Mouse (Mus musculus): ENCODE results near the gene Dpm2.
A peak's percentile ranks its signal among the peaks of the same experiment; 100 is the strongest.

Gene Dpm2

GRCm38 (mm10) chr2:32547380-32547779, 23.3 kb upstream of the Dpm2 start:
- DNase-seq (ENCODE audit: low spot score): no peak

DNA sequence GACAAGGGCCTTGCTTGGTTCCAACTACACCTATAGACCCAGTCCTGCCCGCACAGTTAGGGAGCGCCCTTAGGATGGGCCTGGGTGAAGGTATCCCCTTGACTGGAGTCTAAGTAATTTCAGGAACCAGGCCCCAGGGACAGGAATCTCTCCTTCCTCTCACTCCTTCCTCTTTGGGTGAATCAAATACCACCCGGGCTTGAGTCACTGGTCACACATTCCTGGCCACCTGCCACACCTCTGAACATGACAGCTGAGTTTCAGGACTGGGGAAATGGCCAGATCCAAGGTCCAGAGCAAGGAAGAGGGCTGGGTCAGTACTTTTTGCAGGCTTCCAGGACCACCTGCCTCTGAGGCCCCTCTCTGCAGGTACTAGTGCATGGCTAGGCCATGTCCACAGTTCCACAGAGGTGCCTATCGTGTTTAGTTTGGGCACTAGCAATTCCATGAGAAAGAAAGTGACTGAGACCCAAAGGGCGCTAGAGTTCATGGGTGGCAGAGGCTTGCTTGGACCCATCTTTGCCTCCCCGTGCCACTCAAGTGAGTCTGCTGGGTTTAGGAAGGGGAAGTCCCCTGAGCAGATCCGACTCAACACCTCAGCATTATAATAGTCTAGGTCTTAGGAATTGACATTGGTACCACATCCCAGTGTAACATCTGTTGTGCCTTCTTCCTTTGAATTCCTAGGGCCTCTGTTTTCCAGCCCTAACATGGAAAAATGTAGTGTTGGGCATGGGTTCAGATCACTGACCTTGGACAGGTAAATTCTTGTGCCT, 22.5 kb upstream of the Dpm2 start:
- no peak for DNase-seq (ENCODE audit: low spot score)

DNA sequence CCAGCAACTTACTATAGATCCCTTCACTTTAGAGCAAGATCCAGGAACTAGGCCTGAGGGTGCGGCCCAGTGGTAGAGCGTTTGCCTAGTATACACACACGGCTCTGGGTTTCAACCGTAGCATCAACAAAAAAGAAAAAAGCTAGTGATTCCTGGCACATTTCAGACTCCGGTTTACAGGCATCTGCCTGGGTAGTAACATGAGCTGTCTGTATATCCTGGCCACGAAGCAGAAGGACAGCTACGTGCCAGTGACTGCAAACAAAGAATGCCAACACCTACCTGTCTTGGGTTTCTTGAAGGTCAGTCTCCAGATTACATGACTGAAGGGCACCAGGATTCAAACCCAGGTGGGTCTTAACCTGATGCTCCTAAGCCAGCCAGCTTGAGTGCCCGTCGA, 21.5 kb upstream of the Dpm2 start:
- DNase-seq (ENCODE audit: low spot score): no peak

GRCm38 (mm10) chr2:32549764-32550163, 20.9 kb upstream of the Dpm2 start:
- no peak for DNase-seq (ENCODE audit: low spot score)

GRCm38 (mm10) chr2:32551236-32551635, 19.4 kb upstream of the Dpm2 start:
- no peak for DNase-seq (ENCODE audit: low spot score)

DNA sequence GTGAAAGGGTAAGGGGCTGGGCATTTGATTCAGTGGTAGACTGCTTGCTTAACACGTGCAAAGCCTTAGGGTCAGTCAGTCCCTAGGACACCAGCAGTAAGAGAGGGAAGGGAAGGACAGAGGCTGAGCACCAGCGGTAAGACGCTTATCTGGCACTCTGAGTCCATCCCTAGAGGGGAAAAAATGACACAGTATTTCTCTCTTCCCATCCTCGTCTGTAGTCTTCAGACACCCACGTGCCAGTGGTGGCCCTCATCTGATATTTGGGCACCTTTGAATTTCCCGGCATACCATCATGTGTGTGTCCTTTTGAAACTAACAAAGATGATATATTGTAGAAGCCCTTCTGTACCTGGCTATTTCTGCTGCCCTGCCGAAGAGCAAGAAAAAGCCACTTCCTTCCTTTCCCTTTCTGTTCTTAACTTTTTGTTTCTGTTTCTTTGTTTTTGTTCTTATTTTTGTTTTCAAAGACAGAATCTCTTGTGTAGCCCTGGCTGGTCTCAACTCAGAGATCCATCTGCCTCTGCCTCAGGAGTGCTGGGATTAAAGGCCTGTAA, 17.0 kb upstream of the Dpm2 start:
- no peak for DNase-seq (ENCODE audit: low spot score)

GRCm38 (mm10) chr2:32555484-32555883, 15.2 kb upstream of the Dpm2 start:
- no peak for DNase-seq (ENCODE audit: low spot score)

GRCm38 (mm10) chr2:32556019-32556418, 14.6 kb upstream of the Dpm2 start:
- DNase-seq (ENCODE audit: low spot score): no peak

GRCm38 (mm10) chr2:32559570-32559969, 11.1 kb upstream of the Dpm2 start:
- DNase-seq (ENCODE audit: low spot score): peak; percentile 66

DNA sequence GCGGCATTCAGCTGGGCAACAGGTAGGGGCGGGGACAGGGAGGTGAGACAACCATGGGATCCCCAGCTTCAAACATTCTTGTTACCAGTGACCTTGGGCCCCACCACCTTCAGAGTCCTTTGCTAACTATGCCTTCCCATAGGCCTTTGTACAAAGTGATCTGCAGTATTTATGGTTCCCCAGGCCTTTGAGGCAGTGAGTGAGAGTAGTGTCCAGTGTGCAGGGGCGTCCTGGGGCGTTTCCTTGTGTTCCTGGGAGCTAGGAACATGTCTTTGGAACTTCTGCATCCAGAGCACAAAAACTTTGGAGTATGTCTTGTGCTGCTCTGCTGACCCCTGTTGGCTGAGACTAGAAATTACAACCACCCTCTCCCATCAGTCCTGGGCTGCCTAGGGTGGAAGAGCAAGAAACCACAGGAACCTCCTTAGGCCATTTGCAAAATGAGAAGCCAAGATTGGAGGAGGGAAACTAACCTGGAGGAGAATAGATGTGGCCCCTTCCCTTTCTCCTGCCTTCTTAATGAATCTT, 4.1 kb upstream of the Dpm2 start:
- peak; percentile 61 for DNase-seq (ENCODE audit: low spot score)

- no peak for DNase-seq (ENCODE audit: low spot score)
These were observed 2.5 kb upstream of the Dpm2 start for GRCm38 (mm10) chr2:32568149-32568548.

GRCm38 (mm10) chr2:32568941-32569340, 1.7 kb upstream of the Dpm2 start:
- no peak for DNase-seq (ENCODE audit: low spot score)

DNA sequence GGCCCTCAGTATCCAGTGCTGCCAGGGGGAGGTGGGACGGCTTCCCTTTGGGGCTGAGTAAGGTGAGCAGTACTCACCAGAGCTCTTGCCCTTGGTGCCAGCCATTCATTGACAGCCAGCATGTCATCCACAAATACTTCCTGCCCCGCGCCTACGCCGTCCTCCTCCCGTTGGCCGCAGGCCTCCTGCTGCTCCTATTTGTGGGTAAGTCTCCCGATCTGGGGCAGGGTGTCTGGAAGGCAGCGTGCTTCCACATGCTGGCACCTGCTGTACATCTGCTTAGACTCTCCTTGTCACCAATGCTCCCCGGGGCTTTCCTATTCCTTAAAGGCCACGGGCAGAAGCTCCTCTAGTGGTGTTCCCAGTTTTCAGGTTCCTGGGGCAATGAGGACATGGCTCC, 1.5 kb downstream of the Dpm2 start:
- no peak for DNase-seq (ENCODE audit: low spot score)

DNA sequence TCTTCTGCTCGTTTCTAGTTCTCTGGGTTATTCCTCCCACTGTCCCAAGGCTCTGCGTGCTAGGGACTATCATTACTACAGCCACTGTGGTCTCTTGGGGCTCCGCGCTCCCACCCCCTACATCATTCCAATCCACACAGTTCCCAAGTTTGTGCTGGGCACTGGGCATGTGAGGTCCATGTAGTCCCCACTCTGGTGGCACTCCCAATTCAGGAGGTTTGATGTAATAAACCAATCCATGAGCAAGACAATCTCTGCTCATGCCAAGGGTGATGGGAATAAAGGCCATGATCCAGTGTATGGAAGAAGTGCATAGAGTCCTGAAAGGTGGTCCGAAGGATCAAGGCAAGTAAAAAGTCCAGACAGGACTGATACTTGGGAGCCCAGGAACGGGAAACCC, 3.8 kb downstream of the Dpm2 start, which contains the start of gene Pip5kl1:
Pip5kl1 (plus strand) TSS at position 301 of the 400 bp plus-strand sequence.
- DNase-seq (ENCODE audit: low spot score): no peak

- peak; percentile 70 for DNase-seq (ENCODE audit: low spot score)
These were observed 4.4 kb downstream of the Dpm2 start for GRCm38 (mm10) chr2:32574901-32575585.

GRCm38 (mm10) chr2:32575586-32576160, 5.0 kb downstream of the Dpm2 start, which contains the start of gene 9430097D07Rik:
9430097D07Rik (minus strand) TSS chr2:32575684.
- DNase-seq (ENCODE audit: low spot score): peak; percentile 61

DNA sequence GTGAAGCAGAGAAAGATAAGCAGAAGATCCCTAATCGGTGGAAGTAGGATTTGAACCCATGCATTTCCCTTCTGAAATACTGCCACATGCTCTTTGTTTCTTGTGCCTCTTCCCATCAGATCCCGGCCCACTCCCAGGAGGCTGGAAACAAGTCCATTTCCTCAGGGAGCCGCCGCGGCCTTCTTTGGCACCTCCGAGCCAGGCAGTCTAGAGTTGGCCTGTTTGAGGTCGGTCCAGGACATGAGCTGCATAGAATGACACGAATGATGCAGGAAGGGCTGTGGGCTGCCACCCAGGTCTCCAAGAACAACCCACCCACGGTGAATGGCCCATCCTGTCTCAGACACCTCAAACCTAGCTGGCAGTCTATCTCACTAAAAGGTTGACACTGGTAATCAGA, 5.9 kb downstream of the Dpm2 start:
- no peak for DNase-seq (ENCODE audit: low spot score)

DNA sequence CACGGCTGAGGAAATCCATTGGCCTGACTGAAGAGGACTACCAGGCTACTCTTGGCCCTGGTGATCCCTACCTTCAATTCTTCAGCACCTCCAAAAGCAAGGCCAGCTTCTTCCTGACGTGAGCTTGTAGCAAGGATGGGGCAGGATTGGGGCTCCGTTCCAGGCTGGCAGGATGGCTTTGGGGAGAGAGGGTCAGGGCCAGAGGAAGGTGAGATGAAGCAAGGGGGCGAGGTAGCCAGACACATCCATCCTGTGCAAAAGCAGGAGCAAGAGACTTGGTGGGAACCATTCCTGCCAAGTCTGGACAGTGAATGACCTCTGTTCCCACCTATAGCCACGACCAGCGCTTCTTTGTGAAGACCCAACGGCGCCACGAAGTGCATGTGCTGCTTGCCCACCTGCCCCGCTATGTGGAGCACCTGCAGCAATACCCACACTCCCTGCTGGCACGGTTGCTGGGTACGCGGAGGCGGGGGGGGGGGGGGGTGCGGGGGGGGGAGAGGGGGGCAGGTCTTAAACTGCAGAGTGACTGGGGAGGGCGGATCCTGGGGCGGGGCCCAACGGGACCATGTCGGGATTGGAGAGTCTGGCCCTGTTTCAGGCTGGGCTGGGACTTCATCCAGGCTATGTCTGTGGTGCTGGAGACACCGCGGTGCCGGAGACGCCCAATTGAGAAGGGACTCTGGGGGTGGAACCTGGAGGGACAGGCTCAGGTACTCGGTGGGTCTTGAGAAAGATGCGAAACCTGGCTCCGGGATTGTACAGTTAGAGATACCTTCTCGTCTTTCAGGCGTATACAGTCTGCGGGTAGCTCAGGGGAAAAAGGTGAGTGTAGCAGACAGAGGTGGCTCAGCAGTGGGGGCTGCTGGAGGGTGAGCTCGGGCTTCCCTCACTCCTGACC, 7.7 kb downstream of the Dpm2 start:
- DNase-seq (ENCODE audit: low spot score): no peak

GRCm38 (mm10) chr2:32581450-32582095, 10.9 kb downstream of the Dpm2 start:
- DNase-seq (ENCODE audit: low spot score): peak; percentile 75

DNA sequence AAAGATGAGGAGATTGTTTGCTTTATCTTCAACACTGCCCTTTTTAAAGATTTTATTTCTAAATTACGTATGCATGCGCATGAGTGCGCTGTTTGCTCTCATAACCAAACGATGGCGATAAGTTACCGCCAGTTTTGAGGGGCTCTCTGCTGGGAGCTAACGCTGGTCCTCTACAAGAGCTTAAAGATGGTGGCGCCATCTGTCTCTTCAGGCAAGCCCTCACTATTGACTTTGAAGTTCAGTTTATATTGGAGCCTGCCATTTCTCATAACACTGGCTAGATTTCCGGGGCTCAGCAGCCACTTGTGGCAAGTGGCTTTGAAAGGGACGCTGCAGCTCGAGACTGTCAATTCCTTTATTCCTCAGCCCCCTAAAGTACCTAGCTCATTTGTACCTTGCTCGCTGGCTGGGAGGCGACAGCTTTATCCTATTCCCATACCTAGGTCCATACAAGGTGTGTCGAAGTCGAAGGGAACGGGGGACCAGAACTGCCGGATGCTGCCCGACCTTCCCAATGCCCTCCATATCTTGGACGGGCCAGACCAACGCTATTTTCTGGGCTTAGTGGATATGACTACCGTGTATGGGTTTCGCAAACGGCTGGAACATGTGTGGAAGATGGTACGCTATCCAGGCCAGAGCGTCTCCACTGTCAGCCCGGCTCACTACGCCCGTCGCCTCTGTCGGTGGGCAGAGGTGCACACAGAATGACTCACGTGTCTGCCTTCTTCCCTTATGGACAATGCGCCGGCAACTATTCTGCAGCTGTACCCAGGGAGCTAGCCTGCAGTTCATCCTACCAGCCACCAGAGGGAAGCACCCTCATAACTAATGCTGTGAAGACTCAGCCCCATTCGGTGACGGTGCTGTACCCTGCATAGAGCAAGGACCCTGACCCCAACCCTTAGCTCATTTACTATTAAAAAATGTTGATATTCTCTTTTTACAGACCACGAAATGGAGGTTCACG, 12.5 kb downstream of the Dpm2 start:
- peak; percentile 88 for DNase-seq (ENCODE audit: low spot score)
